Mouse (Mus musculus) erythroblast, adult 5-6 weeks (primary cell): Measurements from ENCODE around the gene Pxdn. TPM values are rescaled to one million over a fixed set of nuclear protein-coding genes. Genes with fewer than 3 reads are reported as not detected.

ENCODE experiments used
- ATAC-seq: replicated peaks from 2 replicates; pipeline ENCODE4 v1.8.0; 2016; ENCODE audit warnings: moderate number of reproducible peaks, mild to moderate bottlenecking, moderate TSS enrichment, inconsistent platforms; ENCODE audit not compliant: poor library complexity, low FRiP score, severe bottlenecking
- total RNA-seq, 2 experiments: library from RNA; stranded (forward) in 1 of 2; stranded (reverse) in 1 of 2; fragments of 150-400 nt in 1 of 2; fragments of 200-764, 138-1000 nt in 1 of 2; gene quantifications; 2 replicates each; pipeline versions ENCODE4 v1.2.3 to v1.2.4; 2015 to 2017; ENCODE audit warnings: low replicate concordance in 2 of 2

The Pxdn gene
- total RNA-seq, 2 experiments from 2014 or later = not detected

GRCm38 (mm10) chr12:29951043-29951442, 13.6 kb downstream of the Pxdn start:
- no peak for ATAC-seq

- ATAC-seq = no peak
These were observed 14.1 kb downstream of the Pxdn start for GRCm38 (mm10) chr12:29951485-29951884.

DNA sequence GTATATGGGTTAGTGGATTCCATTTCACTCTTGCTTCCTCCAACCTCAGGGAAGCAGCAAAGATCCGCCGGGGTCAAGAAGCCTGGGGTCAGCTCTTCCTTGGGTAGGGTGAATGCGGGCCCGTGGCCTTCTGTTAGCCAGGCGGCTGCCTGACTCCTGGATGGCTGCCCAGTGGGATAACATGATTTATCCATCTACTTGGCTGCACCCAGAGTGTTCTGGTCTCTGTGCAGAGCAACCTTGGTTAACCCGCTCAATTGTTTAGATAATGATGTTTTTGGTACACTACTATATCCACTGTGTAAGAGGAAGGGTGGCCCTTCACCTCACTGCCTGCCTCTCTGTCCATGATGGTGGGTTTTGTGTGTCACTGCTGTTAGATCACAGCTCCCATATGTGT, 14.7 kb downstream of the Pxdn start:
- ATAC-seq = no peak

- ATAC-seq = no peak
These were observed 16.6 kb downstream of the Pxdn start for GRCm38 (mm10) chr12:29953999-29954398.

GRCm38 (mm10) chr12:29954464-29954863, 17.1 kb downstream of the Pxdn start:
- no peak for ATAC-seq

DNA sequence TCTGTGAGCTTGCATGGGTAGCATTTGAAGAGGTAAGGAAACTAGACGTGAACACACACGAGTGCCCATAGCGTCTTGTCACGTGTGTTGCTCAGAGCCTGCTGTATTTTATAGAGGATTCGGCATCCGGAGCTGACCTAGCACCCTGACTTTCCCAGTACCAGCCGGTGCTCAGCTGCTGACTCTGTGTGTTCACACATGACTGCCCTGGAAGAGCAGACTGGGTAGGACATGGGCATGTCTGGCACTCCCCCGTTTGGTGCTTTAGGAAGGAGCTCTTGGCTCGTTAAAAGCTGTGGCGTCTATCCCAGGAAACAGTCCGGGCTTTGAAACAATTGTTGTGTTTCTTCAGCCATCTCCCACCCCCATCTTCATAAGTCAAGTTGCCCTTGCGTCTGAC, 19.6 kb downstream of the Pxdn start:
- no peak for ATAC-seq

DNA sequence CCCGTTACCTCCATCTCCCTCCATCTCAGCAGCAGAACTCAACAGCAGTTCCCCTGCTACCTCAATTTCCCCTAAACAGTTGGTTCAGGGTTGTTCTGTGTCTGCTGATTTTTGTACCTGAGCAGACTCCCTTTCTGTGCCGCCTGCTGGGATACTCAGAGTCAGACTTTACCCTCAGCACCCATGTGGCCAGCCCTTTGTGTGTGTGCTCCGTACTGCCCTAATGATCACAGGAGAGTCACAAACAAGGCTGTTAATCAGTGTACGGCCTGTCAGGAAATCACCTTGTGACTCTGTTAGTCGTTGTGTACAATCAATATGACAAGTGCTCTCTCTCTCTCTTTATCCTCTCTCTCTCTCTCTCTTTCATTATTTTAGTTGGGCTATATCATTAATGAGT, 21.2 kb downstream of the Pxdn start:
- no peak for ATAC-seq

GRCm38 (mm10) chr12:29961041-29961440, 23.6 kb downstream of the Pxdn start:
- no peak for ATAC-seq

DNA sequence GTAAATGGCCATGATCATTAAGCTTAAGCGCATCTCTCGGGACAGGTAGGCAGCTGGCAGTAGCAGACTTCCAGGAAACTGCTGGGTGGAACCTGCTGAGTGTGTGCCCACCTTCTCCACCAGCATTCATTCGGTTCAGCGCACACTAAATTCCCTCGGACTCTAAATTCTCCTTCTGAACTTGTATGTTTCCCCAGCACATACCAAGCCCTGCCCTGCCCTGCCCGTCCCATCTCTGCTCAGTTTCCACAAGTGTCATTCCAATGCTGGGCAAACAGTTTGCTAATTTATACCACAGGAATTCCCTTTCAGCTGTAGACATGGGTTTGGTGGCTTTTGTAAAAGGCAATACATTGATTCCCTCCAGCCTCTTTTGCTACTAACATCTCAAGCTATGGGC, 27.6 kb downstream of the Pxdn start:
- ATAC-seq = no peak

GRCm38 (mm10) chr12:29971795-29972464, 34.5 kb downstream of the Pxdn start:
- ATAC-seq = no peak

DNA sequence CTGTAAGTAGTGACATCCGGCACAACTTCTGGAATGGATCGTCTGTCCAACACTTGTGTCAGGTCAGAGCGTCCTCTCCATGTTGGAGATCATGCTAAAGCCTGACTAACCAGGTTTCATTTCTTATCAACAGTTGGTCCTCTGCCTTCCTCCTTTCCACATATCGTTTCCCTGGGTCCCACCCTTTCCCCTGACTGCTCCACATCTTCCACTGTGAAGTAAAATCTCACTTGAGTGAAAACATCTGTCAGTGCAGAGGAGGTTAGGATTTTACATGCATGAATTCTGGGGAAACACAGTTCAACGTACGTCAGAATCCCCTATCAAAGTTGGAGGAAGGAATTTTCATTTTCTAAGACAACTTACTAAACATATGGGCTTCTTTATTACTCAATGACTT, 35.1 kb downstream of the Pxdn start:
- no peak for ATAC-seq

- no peak for ATAC-seq
These were observed 42.7 kb downstream of the Pxdn start for GRCm38 (mm10) chr12:29980076-29980475.

- no peak for ATAC-seq
These were observed 44.4 kb downstream of the Pxdn start for GRCm38 (mm10) chr12:29981722-29982293.

- ATAC-seq = no peak
These were observed 45.8 kb downstream of the Pxdn start for GRCm38 (mm10) chr12:29983190-29983589.

GRCm38 (mm10) chr12:29985126-29985525, 47.7 kb downstream of the Pxdn start:
- no peak for ATAC-seq

DNA sequence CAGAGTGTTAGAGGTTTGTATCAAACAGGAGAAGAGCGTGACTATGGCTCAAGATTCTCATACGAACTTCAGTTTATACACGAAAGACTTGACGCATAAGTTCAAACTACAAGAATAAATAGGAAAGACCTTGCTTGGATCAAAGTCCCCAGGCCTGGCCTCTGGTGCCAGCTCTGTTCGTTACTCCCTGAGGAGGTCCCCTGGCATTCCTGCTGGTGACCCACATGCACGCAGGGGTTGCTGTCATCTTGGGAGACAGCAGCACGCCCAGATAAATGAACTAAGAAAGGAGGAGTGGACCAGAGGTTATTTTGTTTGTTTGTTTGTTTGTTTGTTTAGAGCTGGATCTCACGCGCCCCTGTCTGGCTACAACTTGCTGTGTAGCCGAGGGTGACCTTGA, 48.8 kb downstream of the Pxdn start:
- no peak for ATAC-seq

GRCm38 (mm10) chr12:29998895-29999294, 61.5 kb downstream of the Pxdn start:
- no peak for ATAC-seq

DNA sequence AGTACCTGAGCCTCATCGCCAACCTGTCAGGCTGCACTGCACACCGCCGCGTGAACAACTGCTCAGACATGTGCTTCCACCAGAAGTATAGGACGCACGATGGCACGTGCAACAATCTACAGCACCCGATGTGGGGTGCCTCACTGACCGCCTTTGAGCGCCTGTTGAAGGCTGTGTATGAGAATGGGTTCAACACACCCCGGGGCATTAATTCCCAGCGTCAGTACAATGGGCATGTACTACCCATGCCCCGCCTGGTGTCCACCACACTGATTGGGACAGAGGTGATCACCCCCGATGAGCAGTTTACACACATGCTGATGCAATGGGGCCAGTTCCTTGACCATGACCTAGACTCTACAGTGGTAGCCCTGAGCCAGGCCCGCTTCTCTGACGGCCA, 64.5 kb downstream of the Pxdn start:
- no peak for ATAC-seq

DNA sequence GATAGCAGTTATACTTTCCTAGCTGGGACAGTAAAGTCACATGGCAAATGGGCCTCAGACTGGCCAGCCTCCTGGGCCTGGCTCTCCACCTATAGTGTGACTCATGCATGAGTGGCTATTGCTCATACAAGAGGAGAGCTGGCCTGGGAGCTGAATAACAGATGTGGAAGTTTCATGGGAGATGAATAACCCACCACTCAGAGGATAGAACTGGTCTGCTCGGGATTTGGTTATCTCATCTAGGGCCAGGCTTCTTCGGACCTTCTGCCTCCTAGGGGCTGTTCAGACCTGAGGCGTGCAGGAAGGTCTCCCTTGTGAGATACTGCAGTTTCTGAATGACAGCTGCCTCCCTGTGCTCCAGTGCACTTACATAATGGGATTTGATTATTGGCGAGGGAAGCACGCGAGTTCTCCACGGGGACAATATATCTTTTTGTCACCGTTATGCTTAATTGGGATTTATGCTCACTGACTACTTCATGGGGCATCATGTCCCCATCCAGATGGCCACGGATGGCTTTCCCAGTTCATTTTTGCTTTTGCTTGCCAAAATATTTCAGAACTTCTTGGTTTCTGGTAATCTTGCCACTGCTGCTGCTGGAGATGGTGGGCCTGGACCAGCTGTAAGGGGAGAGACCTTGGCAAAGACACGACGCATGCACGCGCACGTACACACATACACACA, 66.4 kb downstream of the Pxdn start:
- no peak for ATAC-seq

DNA sequence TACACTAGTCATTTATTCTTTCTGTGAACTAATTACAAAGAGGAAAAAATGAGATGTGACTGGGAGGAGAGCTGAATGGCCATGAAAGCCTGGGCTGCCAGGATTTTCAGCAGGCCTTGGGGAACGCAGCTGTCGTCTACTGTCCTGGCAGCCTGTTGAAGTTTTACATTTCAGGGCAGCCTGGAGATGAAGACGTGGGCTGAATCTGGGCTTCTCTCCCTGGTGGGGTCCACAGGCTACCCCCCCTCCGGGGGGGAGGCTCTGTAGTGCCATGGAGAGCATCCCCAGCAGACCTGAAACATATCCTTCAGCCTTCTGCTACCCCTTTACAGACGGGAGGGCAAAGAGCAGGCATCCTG, 66.9 kb downstream of the Pxdn start:
- ATAC-seq = no peak

DNA sequence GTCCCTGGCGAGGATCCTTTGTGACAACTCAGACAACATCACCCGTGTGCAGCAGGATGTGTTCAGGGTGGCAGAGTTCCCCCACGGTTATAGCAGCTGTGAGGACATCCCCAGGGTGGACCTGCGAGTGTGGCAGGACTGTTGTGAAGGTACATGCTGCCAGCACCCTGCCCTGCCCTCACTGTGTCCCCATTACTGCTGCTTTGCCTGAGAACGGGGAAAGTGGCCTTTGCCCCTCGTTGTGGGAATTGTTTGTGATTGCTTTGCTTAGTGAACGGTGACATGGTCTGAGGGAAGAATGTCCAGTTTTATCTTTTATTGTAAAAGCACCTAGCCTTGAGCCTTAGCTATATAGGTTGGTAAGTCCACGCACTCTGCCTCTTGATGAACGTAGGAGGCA, 69.2 kb downstream of the Pxdn start:
- no peak for ATAC-seq

- no peak for ATAC-seq
These were observed 71.3 kb downstream of the Pxdn start for GRCm38 (mm10) chr12:30008741-30009140.
